Mouse (Mus musculus): Measurements from ENCODE around the gene Hoxa6.

Hoxa6 gene

GRCm38 (mm10) chr6:52214271-52214670 lies 5.7 kb upstream of the Hoxa6 start:
- no peak for DNase-seq (ENCODE audit: low spot score)

GRCm38 (mm10) chr6:52213119-52213986 lies 4.8 kb upstream of the Hoxa6 start, which contains the start of the genes Hoxa3 and Gm28308:
TSS of gene Hoxa3 (minus strand) at chr6:52213336.
TSS of gene Gm28308 (minus strand) at chr6:52213339.
- peak; percentile 82 for DNase-seq (ENCODE audit: low spot score)

GRCm38 (mm10) chr6:52212556-52213118 lies 4.1 kb upstream of the Hoxa6 start:
- DNase-seq (ENCODE audit: low spot score), result no peak

GRCm38 (mm10) chr6:52211961-52212360 lies 3.4 kb upstream of the Hoxa6 start:
- no peak for DNase-seq (ENCODE audit: low spot score)

- DNase-seq (ENCODE audit: low spot score), result peak; percentile 86
These were observed 2.8 kb upstream of the Hoxa6 start for GRCm38 (mm10) chr6:52211170-52211935.

- no peak for DNase-seq (ENCODE audit: low spot score)
These were observed 1.1 kb upstream of the Hoxa6 start for GRCm38 (mm10) chr6:52209685-52210046.

GRCm38 (mm10) chr6:52208868-52209684 lies 554 bp upstream of the Hoxa6 start:
- no peak for DNase-seq (ENCODE audit: low spot score)

- DNase-seq (ENCODE audit: low spot score), result no peak
These were observed 892 bp downstream of the Hoxa6 start for GRCm38 (mm10) chr6:52207684-52207976.

GRCm38 (mm10) chr6:52206882-52207683 lies 1.4 kb downstream of the Hoxa6 start:
- no peak for DNase-seq (ENCODE audit: low spot score)

- no peak for DNase-seq (ENCODE audit: low spot score)
These were observed 2.6 kb downstream of the Hoxa6 start for GRCm38 (mm10) chr6:52205638-52206621.

- DNase-seq (ENCODE audit: low spot score), result no peak
These were observed 3.3 kb downstream of the Hoxa6 start for GRCm38 (mm10) chr6:52205221-52205620.

GRCm38 (mm10) chr6:52204050-52204752 lies 4.3 kb downstream of the Hoxa6 start, which contains the start of gene Hoxa5:
TSS of gene Hoxa5 (minus strand) at chr6:52204587.
- DNase-seq (ENCODE audit: low spot score), result peak; percentile 93

GRCm38 (mm10) chr6:52203371-52204049 lies 5.0 kb downstream of the Hoxa6 start:
- DNase-seq (ENCODE audit: low spot score), result no peak

- DNase-seq (ENCODE audit: low spot score), result no peak
These were observed 5.5 kb downstream of the Hoxa6 start for GRCm38 (mm10) chr6:52203121-52203370.

GRCm38 (mm10) chr6:52202362-52203120 lies 6.0 kb downstream of the Hoxa6 start:
- DNase-seq (ENCODE audit: low spot score), result no peak

GRCm38 (mm10) chr6:52201269-52201668 lies 7.3 kb downstream of the Hoxa6 start:
- no peak for DNase-seq (ENCODE audit: low spot score)

GRCm38 (mm10) chr6:52200751-52201250 lies 7.7 kb downstream of the Hoxa6 start:
- DNase-seq (ENCODE audit: low spot score), result no peak
